Mouse (Mus musculus) kidney, postnatal 10 days (tissue): ENCODE measurements at regions not wholly inside any gene's neighbourhood (a gene's known extent, or its start where the extent isn't known, plus 50 kb on each side); places are given as distances from the start of the nearest gene placed in this dataset.

Experiments
- DNase-seq: peaks from one replicate; pipeline ENCODE4 v3.0.0; 2021; ENCODE audit warnings: mixed read lengths

DNA sequence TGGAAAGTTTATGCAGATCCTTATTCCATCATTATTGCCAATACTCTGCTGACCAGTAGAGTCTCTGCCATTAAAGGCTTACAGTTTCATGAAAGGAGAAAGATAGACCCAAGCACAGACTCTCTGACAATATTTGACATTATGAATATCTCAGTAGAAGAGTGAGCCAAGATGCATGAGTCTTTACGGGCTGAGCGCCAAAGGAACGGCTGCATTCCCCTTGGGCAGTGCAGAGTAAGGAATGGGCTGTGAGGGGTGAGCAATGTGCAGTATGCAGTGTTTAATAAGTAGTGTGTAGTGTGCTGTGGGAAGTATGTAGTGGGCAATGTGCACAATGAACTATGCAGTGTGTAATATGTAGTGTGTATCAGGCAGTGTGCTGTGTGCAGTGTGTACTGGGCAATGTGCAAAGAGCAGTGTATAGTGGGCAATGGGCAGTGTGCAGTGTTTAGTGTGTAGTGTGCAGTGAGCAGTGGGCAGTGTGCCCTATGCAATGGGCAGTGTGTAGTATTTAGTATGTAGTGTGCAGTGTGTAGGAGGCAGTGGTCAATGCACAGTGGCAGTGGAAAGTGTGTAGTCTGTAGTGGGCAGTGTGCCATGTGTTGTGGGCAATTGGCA lies 671.8 kb downstream of the 5730522E02Rik start:
- peak; percentile 12 for DNase-seq

DNA sequence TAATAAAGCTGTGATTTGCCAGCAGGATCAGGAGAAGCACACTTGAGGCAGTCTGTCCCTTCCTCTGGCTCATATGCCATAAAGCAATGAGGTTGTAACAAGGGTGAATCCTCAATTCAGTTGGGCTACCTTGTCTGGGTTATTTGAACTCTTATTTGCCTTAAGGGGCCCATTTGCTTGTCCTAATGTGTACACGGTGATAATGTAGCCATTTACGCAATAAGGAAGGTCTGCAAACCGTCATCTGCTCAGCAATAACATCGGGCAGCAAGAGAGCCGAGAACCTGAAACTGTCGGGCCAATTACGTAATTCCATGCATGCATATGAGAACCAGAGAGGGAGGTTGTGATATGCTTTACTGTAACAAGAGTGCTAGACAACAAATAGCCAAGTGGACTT lies 674.5 kb downstream of the 5730522E02Rik start:
- DNase-seq: no peak

DNA sequence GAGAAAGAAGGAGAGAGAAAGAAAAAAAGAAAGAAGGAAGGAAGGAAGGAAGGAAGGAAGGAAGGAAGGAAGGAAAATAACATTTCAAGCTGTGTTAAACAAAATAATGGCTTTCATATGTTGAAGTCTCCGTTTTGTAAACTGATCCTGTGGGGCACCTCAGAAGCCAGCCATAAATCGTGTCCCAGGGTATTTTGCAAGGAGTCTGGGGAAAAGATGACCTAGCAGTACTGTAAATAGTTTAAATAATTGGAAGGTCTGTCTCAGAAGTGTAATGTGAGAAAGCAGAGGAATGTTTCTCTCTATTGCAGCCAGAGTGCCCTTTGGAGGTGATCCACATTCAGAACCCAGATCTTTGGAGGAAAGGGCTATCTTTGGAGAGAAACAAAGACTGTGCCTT lies 677.5 kb downstream of the 5730522E02Rik start:
- DNase-seq: no peak

DNA sequence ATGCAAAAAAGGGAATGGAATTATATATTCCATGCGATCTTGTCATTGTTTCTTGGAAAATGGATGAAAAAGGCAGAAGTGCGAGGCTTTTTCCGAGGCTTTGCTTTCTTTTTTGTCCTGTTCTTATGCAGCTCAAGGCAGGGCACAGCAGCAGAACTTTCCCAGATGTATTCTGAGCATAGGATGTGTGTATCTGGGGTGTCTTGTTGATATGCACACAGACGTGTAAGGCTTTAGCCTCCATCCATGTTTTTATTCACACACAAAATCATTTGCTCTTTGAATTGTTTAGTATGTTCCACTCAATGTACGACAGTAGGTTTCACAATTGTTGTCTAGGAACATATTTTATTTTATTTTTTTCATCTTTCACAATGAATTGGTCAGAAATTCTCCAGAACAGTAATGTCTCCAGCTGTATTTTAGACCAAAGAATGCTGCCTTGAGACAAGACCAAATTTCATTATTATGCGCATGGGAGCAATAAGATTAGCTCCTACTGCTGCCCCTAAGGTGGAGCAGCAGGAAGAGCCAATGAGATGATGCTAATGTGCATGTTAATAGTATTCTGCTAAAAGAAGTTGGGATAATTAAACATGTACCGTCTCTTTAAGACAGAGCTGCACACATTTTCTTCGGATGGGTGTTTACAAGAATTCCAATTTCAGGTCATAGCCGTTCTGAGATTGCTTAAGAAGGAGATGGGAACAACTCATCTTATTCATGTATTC lies 678.7 kb downstream of the 5730522E02Rik start:
- no peak for DNase-seq

DNA sequence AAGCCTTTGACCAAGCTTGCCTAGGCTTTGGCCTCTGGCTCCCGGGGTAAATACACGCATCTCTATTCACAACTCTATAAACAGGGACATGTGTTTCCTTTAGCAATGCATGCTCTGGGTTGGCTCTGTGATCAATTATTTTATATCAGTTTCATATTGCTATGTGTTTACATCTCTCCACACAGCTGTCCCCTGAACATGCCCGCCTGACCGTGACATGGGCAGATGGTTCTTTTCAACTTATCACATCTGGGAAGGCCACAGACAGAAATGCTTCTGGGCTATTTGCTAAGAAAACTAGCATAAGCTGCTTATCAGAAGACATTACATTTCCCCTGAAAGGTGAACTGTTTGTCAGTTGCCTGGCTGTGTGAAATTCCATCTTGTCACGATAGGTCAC lies 682.5 kb downstream of the 5730522E02Rik start:
- DNase-seq: no peak

DNA sequence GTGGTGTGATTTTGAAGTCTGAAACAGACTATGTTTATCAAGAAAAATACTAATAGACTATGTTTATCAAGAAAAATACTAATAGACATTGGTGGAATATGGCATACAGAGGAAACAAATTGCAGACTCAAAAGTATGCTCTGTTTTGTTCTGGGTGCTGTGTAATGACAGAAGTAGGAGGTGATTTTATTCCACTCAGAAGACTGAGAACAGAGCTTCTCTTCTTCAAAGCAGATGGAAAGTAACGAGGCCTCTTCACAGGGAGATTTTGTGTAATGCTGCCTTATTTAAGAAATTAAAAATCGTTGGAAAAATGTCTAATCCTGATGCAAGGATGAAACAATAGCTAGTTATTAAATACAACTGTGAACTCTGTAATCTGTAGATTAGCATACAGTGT lies 691.7 kb downstream of the 5730522E02Rik start:
- no peak for DNase-seq

DNA sequence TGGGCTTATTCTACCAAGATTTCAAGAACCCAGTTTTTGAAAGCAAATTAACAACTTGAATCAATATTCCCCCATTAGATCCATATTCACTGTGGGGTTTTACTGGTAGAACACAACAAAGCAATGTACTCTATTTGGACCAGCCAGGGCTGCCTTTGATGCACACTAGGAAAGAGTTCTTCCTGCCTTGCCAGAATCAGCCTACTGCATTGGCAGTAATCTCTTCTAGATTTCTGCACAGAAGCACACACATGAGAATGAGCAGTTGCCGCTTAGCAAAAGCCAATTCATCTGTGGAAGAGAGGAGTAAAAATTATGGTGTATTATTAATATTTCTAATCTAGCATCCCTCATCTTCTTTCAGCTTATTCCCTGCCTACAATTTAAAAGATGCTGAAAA lies 692.4 kb downstream of the 5730522E02Rik start:
- DNase-seq: no peak

DNA sequence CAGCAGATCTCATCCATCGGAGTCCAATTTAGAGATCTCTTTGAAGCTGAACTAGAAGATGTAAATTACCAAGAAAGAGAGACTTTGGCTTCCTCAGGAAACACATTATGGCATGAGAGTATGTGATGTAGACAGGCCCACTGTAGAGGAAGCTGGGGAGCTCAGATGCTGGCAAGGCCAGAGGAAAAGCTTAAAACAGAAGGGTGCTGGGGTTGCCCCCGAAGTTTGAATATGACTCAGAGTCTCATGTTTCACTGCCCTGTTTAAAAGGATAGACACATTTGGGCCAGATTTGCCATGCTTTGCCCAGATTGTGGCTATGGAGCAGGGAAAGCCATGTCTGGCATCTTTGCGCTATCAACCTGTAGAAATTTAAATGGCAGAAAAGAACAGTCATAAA lies 705.1 kb downstream of the 5730522E02Rik start:
- DNase-seq: no peak

DNA sequence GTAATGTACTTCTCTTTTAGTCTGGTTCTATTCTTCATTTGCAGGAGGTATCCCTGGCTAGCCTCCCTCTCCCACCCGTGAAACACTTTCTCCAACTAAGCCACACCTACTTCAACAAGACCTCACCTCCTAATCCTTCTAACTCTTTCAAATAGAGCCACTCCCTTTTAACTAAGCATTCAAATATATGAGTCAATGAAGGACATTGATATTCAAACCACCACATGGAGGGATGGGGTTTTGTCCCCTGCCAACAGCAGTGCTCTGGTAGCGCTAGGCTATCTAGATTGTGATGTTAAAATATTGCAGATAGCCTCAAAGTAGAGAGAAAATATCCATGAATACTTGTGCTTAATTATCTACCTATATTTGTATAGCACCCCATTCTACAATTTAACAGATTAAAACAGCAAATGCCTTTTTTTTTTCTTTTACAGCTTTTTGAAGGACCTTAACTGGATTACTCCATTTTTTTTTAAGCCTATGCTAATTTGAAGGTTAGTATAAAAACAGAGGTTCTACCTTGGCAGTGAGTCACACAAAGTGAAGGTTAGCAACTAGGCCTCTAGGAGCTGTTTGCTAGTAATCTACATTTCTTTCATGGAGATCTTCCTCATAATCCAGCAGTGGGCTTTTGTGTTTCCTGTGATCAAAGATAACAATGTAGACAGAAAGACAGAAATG lies 736.7 kb downstream of the 5730522E02Rik start:
- DNase-seq: no peak

DNA sequence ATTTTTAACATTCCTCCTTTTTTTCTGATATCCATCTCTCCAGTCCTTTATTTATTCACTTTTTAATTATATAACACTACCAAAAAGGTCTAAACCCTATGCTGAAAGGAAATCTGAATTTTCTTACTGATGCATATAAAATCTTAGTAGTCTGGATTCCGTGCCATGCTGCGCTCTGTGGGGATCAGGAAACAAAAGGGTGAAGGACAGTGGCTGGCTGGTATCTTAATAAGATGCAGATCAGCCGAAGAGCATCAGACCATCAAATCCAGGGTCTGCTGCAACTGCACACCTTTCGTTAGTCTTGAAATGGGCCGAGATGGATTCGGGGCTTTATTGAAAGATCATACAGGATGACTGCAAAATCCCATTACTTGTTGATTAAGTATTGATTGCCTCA lies 740.7 kb downstream of the 5730522E02Rik start:
- DNase-seq: no peak

DNA sequence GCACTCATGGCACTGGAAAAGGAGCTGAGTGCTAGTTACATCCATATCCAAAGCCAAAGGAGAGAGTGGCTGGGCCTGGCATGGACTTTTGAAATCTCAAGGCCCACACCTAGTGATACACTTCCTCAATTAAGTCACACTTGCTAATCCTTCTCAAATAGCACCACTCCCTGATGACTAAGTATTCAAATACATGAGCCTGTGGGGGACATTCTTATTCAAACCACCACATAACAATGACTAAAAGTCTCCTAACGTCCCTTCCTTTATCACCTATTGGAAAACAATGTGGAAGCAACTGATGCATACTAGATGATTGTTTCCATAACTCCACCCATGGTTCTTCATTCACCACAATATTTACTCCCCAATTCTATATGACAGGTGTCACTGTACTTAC lies 773.4 kb downstream of the 5730522E02Rik start:
- no peak for DNase-seq

DNA sequence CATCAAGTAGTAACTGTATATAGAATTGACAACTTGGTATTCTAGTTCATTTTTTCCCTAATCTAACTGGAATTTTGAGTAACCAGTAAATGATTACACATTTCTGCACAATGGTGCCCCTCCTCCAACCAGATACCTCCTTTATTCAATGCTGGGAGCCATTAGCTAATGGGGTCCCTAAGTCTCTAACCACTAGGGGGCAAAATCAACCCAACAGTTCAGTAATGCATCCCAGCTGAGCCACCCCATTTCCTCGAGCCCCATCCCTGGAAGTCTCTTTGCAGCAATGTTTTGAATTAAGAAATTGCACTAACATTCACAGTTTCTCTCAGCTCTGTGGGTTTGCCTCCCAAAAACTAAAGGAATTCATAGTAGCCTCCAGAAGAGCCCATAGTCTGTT lies 774.9 kb downstream of the 5730522E02Rik start:
- peak; percentile 13 for DNase-seq

DNA sequence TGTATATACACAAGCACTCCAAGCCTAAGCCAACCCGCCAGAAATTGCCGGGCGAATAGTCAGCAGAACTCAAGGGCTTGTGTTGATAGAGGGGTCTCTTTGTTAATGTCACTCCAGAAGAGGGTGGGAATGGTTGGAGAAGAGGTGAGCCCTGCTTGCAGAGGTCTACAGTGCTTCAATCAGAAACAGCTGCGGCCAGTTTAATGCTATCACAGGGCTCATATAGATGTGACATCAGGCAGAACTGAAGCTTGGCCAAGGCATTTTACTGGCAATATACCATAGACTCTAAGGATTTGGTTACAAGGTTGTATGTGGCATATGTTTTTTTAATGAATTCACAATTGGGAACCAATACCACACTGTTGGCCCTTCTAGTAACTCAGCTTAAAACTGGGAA lies 787.4 kb downstream of the 5730522E02Rik start:
- DNase-seq: no peak

DNA sequence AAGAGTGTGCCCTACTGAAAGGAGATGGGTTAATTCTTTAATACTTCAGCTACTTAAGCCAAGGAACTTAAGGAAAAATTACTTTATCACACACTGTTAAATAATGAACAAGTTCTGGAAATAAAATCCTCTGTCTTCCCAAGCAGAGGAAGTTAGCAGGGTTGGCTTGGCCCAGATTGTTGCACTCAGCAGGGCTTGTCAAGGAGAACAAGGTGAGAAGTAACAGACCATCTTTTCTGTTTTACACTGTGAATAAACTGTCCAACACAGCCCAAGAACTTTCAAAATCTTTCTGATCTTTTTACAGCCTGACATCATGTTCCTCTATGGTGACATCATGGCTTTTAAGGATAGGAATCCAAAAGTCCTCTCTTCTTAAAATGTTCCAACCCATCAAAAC lies 789.1 kb downstream of the 5730522E02Rik start:
- no peak for DNase-seq

DNA sequence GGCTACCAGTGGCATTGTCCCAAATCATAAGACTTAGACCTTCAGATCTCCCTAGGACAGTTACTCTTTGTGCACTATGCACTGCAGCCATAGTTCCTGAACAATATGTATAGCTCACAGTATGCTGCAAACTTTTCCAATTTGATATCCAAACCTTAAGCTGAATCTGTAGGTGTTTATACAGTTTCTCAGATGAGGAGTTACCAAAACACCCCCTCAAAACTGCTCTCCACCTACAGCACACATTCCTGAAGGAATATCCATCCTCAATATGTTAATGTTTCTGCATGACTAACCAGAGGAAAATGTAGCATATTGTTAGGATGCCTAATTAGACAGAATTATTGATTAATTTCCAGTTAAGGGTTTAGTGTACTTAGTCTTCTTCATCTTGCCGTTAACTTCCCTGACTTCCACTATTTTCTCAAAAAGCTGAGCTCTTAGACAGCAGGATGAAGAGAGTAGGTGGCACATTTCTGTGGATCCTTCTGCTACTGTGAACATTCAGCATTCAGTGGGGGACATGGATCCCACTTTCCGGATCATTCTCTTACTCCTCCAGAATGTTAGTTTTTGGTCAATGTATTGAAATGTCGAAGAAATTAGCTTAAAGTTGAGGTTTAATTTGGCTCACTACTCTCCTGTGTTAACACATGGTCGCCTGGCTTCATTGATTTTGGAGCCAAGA lies 800.0 kb downstream of the 5730522E02Rik start:
- DNase-seq: no peak

DNA sequence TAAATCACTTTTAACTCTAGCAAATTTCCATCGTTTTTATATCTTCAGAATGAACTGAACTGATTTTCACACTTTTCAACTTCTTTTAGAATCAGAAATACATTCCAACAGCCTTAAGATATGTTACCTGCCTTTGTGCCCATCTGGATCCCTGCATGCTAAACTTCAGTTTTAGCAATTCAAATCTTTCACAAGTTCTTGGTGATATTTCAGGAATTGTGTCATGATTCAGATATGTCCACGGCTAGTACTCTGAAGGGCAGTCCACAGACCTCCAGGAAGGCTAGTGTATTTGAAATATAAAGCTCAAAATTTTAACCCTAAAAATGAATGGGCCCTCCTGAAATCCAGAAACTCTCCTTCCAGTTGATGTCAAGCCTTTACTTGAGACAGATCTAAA lies 818.9 kb downstream of the 5730522E02Rik start:
- no peak for DNase-seq

DNA sequence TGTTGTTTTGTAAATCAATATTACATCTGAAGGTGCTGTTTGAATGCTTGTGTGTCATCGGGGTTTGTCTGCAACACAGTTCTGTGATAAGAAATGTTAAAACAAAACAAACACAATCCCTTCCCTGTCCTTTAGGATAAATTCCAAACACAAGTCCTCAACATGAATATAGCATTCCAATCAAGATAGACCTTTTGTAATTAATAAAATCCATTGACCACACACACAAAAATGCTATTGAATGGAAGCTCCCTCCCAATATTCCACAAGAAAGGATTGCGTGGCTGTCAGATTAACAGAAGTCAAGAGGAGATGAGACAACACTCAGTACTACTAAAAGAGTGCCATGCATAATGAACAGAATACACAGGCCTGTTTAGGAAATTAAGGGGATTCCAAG lies 843.5 kb downstream of the 5730522E02Rik start:
- no peak for DNase-seq

DNA sequence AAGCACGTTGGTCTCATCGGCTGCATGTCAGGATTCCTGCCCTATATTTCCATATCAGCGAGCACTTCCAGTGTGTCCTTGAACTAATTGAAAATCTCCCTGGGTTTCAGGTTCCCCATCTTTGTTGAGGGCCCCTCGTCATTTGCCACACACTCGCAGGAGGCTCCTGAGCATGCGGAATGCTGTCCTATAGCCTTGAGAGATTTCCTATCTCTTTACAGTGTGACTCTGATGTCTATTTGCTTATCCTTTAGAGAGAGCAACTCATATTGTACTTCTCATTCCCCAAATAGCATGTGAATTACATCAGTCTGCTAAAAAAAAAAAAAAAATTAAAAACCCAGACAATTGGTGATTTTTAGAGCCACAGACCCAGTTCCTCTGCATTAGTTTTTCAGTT lies 845.1 kb downstream of the 5730522E02Rik start:
- DNase-seq: no peak

DNA sequence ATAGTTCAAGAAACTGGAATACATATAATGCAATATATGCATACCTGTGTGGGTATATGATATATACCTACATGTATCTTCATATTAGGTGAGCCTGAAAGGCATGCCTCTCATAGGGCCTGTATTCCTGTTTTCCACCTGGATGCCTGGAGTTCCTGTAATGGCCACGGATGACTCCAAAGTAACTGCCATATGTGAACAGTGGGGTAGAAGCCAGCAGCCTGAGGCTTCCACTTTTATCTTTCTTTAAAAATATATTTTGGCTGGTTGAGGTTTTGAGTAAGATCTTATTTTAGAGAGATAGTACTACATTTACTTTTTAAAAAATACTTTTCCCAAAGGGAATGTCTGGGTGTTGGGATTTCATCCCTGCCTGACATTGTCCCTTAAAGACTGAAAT lies 850.8 kb downstream of the 5730522E02Rik start:
- DNase-seq: no peak

DNA sequence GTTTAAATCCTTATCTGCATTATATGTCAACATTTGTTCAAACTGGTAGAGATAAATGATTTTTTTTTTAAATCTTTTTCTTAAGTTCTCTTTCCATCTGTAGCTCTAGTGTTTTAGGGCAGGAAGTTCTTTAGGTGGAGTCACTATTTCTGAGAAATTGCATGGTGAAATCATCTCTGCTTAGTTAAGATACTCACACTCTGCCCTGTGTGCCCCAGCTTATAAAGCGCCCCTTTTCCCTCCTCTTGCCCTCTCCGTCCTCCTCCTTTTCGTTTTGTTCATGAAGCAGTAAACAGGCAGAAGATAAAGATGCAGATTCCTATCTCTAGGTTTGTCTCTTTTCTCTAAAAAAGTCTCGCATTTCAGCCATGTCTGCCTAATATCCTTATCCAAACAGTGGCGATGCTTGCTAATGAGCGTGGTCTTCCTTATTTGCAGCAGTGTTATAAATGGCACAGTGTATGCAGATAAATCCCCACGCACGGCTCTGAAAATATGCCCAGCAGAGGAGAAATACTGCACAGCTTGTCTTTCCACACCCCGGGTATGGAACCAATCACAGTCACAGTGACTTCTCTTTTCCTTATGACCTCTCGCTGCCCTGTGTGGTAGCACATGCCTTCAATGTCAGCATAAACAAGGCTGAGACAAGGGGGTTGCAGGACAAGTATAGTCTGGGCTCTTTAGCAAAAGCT lies 852.7 kb downstream of the 5730522E02Rik start:
- no peak for DNase-seq

DNA sequence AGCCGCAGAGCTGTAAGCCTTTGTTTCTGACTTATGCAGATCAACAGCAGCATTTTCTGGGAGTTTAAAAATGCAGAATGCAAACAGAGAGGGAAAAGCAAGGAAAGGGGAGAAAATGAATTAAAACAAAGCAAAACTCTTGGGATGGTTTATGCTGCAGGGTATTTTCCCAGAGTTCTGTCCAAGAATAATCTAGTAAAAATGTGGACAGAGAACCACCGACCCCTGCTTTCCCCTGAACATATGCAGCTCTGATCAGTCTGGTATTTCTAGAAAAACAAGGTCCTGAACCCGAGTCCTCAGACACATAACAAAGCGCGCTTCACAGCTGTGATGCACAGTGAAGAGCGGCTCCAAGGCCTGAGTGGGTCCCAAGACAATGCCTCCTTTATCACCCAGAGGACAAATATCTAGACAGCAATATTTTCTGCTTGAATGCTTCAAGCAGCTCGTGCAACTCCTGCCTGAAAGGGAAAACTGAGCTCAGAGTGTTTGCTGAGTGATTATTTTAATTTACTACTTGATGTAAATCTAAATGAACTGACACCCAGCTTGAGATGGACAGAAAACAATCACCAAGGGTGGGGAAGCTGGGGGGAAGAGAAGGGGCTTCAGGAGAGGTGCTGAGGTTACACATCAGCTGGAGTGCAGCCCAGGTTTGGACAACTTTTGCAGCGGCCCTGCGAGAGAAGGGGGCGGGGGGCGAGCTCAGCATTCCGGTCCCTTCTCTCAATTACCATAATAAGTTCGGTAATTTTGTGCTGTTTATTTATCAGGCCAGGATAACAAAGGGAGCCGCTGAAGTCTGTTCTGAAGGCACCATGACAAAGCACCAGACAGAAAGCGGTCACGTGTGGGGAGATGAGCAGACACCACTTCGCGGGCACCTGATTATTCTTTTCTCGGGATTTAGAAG lies 853.6 kb downstream of the 5730522E02Rik start:
- no peak for DNase-seq

DNA sequence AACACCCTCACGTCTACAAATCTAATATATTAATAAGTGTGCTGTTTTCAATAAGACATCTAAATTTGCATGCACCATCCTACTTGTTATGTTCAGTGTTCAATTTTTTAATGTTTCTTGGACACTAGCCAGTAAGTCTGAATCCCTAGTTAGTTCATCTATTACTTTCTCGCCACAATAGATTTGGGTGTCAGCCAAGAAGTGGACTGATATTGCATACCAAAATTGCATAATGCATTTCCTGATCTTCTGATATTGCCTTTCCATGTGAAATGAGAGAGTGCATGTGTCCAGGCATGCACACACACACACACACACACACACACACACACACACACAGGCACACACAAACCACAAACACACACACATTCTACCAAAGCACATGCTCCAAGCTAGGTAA lies 874.9 kb downstream of the 5730522E02Rik start:
- DNase-seq: no peak
